Mouse (Mus musculus): ENCODE results near the gene Wdr64.

The Wdr64 gene

DNA sequence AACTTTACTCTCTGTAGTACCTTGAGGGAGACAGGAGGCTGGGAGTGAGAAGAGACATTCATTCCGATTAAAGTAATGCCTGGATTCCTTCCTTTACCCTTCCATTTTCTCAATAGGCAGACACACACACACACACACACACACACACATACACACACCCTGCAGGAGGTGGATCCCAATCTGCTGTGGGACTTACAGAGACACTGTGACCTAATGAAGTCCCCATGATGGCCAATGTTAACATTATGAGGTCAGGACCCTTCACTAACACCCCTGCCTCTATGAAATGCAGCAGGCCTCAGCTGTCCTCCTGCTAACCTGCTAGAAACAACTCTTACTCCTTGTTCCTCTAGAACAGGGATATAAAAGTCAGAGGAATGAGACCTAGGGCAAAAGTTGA, at the start of gene Wdr64:
Gene Wdr64 (plus strand): TSS at position 301 of the 400 bp plus-strand sequence.
- DNase-seq (ENCODE audit: low read depth, low spot score) = no peak

DNA sequence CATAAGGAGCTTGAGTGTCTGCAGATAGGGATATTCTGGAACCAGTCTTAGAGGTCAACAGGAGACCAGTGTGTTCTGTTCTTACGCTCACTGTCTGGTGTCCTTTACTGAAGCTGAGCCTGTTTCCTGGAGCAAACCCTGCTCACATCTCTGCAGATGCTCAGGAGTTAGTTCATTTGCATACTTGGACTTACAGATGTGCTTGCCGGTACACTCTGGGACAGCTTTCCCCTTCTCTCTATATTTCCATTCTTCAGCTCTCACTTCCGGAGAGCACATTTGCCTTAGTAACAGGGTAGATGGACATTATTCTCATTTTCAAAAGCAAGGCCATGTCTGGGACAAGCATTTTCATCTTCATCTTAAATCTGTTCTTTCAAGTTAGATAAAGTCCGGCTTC, 49.8 kb upstream of the Wdr64 start:
- DNase-seq (ENCODE audit: low read depth, low spot score) = no peak

DNA sequence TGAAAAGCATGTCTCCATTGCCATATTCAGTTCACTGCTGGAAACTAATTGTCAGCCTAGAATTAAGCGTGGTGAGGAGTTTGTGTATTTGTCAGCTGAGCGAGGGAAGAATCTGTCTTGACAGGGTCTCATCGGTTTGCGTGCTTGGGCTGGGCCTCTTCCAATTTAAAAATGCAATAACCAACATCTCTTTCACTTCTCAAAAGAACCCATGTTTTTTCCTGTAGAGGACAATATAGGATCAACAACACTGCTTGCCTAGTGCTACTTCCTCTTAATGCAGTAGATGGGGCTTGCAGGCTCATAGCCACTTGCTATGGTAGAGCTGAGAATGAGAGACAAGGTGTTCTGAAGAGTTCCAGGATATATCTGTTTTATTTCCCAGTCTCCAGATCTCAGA, 38.5 kb upstream of the Wdr64 start:
- DNase-seq (ENCODE audit: low read depth, low spot score) = peak; percentile 66

DNA sequence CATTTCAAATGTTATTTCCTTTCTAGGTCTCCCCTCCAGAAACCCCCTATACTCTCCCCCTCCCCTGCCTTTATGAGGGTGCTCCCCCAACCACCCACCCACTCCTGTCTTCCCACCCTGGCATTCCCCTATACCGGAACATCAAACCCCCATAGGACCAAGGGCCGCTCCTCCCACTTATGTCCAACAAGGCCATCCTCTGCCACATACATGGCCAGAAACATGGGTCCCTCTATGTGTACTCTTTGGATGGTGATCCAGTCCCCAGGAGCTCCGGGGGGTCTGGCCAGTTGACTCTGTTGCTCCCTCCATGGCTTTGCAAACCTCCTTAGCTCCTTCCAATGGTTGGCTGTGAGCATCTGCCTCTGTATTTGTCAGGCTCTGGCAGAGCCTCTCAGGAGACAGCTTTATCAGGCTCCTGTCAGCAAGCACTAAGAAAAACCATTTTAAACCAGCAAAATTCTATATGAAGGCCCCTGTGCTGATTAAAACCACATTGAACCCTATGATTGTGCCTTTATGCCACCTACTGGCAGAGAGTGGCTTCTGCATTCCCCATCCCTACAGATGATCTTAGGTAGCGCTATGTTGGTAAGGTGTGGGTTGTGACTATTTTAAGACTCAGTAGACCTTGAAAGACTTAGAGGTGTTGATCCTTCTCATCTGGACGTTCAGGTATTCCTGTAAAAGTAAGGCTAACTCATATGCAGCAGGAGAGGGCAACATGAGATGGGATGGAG, 29.6 kb upstream of the Wdr64 start:
- peak; percentile 81 for DNase-seq (ENCODE audit: low read depth, low spot score)

DNA sequence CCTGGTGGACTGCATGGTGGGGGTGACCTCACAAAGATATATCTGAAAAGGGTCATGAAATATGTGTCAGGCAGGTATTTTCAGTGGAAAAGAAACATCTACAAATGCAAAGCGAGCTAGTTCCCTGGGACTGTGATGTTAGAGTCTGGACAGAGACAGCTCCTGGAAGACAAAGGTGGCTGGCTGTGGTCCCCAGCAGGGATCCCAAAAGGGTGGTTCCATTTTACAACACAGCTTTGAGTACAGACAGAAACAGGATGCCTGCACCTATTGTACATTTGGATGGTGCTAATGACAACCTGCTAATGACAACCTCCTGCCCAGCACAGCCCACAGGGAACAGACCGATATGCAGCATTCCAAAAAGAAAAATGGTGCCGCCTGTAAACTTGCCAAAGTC, 28.9 kb upstream of the Wdr64 start:
- DNase-seq (ENCODE audit: low read depth, low spot score) = no peak

DNA sequence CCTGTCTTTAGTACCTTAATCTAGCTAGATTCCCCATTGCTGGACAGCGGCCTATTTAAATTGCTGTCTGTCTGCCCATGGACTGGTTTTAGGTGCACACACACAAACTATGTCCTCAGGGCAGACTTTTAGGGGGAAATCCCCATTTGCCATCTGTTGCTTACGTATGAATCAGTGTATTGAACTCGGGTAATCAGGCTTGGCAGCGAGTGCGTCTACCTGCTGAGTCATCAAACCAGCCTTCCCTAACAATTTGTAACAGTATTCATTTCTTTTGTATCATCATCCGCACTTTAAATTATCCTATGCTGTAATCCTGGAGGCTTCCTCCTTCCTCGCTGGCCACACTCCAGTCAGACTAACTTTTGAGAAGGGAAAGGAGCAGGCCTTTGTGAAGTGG, 28.4 kb upstream of the Wdr64 start:
- peak; percentile 9 for DNase-seq (ENCODE audit: low read depth, low spot score)

DNA sequence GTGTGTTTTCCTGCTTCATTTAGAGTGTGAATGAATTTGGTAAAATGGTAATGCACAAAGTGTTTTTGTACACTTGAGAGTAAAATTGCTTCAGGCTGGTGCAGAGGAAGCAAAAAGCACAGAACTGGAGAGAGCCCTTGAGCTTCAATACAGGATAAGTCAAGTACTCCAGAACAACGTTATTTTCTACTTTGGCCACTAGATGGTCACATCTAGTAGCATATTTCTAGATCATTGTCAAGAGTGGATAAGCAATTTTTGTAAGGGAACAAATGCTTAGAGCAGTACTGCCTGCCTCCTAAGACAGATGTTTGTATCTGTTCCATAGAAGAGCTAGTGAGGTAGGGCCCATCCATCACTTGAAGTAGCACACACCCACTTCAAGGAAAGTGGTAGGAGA, 26.8 kb upstream of the Wdr64 start:
- peak; percentile 47 for DNase-seq (ENCODE audit: low read depth, low spot score)

DNA sequence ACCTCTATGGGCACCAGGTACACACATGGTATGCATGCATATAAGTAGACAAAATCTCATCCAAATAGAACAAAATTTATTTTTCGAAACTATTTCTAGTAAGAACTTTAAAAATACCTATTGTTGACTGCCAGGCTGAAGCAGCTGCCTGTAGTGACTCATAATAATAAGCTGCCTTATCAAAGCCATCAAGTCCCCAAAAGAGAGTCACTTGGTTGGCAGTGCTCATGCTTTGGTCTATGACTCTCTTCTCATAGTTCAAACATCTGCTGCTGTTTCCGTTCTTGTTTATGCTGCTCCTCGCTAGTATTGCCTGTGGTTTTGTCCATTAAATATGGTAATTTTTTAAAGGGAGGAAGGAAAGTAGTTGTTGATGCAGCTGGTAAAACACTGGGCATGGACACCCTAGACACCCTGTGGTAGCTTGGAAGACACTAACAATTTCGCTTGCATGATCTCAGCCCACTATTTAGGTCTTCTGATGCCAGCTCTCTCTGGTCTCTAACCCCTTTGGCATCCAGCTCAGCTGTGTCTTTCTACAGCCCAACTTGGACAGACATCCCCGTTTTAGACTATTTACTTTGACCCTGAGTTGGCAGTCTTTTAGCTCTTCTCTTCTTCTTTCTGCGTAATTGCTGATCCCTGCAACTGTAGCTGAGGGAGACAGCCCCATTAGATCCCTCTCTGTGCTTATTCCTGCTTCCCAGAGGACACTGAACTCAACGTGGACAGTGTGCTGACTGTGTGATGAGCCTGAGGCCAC, 24.6 kb upstream of the Wdr64 start:
- peak; percentile 19 for DNase-seq (ENCODE audit: low read depth, low spot score)

DNA sequence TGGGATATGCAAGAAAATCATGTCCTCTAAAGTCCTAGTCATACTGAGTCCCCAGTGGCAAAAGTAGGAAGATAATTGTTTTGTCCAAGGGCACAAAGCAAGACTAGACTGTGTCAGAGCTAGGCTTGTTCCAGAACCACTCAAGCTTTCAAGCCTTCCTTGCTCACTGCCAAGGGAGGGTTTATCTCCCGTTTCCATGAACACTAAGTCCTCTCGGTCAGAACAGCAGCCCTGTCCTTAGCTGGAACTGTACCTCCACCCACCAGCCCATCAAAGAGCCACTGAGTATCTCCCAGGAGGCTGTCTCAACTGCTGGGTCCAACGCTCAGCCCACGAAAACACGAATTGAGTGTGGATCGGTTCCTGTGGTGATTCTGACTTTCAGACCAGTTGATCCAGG, 23.3 kb upstream of the Wdr64 start:
- DNase-seq (ENCODE audit: low read depth, low spot score) = no peak

DNA sequence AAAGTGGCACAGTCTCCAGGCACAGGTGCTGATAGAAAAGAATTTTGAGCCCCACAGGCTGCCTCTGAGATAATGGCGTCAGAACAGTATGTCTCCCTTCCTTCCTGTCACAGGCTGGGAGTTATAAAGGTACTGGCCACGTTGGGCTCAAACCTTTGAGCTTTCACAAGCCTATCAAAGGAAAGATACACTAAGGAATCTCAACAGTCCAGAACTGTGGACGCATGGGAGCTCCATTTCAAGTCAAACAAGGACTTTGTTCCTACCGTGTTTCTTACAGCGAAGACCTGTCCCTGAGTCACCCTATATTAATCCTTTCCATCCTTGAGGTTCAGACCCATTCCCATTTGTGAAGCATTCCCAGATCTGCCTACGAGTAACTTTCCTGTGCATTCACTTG, 20.9 kb upstream of the Wdr64 start:
- no peak for DNase-seq (ENCODE audit: low read depth, low spot score)

DNA sequence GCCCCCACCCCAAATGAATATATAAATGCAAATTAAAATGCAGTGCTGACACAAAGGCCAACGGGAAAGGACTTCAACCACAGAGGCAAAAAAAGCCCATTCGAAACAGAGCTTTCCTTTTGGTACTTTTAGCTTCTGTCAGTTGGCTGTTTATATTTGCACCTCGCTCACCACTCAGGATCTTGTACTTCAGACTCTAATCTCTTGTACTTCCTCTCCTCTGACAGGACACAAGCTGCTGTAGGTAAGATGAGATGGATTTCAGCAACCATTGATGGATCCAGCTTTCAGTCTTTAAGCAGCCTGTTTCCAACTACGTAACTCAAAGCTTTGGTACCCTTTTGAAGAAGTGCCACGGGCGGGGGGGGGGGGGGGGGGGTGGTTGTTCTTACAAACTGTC, 17.4 kb upstream of the Wdr64 start:
- DNase-seq (ENCODE audit: low read depth, low spot score) = no peak

DNA sequence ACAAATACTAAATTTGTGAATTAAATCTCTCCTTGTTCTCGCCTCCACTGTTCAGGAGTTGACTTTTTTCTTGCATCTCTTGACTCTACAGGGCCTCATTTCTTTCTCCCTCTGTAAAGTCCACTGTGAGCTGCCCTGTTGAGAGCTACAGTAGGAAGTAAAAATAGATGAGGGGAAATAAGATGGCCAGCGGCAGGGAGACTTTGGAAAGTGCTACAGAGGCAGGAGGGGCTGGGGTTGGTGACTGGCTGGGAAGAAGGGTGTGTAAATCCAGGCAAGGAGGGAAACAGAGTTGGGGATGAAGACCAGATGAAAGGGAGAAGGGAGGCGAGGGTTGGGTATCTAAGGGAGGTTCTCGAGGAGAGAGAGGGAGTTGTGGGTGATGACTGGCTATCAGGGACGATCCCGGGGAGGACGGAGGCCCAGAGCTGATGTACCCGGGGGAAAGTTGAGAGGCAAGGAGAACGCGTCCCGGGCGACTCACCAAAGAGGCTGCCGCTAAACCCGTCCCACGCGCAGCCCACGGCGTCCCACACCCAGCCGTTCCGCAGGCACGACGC, 6.6 kb upstream of the Wdr64 start:
- DNase-seq (ENCODE audit: low read depth, low spot score) = no peak

DNA sequence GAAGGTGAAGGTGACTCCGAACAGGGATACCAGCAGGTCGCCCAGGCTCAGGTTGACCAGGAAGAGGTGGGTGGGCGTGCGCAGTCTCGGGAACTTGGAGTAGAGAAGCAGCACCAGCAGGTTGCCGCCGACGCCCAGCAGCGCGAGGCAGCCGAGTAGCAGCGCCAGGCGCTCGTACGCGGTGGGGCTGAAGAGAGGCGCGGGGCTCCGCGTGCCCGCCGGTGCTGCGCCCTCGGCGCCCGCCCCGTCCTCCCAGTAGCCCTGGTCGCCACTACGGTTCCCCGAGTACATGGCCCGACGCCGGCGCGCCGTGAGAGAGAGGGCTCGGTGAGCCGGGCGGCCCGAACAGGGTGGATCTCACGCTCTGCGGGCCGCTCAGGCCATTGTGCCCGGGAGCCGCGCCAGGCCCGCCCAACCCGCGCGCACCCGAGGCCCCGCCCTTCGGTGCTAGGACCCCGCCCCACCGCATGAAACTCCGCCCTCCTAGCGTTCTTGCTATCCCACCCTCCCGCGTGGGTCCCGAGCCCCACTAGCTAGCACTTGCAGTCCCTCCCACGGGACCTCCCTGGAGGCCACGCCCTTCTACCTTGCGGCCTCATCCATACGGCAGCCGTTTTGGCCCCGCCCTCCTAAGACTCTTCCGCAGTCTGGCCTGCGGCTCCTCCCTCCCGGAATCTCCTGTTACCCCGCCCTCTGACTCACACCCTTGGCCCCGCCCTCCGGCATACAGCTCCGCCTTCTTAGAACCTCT, 6.0 kb upstream of the Wdr64 start, which contains the start of the genes Opn3 and Chml:
Gene Opn3 (minus strand): TSS at position 531 of the 751 bp plus-strand sequence.
Gene Chml (minus strand): TSS at position 656 of the 751 bp plus-strand sequence.
- peak; percentile 100 for DNase-seq (ENCODE audit: low read depth, low spot score)

DNA sequence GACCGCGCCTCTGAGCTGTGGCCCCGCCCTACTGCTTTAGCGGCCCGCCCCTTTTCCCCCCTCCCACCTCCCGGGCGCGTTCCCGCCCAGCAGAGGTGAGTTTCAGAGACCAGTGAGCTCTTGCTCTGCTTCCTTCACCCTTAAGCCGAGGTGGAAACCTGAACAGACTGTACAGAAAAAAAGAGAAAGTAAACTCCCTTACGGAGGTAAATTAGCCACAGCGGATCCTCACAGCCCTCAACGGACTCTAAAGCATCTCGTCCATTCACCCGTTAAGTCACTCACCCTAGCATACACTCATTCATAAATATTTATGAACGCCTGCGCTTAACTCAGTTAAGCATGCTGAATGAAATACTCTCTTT, 5.4 kb upstream of the Wdr64 start:
- no peak for DNase-seq (ENCODE audit: low read depth, low spot score)

DNA sequence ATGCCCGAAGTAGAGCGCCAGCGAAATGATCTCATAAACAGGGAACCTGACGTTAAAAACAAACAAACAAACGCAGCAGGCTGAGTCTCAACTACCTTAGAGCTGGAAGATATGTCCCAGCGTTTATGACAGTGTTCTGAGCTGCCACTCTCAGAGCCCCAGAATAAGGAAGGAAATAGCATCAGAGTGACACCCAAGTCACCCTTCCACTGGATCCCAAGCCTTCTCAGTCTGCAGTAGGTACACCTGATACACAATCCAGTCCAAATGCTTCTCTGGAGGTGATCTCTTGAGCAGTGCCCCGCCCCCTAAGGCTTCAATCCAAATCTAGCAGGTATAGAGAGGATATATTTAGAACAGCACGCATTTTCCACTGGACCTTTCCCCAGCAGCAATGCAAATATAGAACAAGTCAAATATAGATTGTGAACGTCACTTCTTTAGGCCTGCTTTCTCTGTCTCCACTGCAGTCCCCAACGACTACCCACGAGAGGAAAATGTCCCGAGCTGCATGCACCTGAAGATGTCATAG, 4.9 kb upstream of the Wdr64 start:
- no peak for DNase-seq (ENCODE audit: low read depth, low spot score)

DNA sequence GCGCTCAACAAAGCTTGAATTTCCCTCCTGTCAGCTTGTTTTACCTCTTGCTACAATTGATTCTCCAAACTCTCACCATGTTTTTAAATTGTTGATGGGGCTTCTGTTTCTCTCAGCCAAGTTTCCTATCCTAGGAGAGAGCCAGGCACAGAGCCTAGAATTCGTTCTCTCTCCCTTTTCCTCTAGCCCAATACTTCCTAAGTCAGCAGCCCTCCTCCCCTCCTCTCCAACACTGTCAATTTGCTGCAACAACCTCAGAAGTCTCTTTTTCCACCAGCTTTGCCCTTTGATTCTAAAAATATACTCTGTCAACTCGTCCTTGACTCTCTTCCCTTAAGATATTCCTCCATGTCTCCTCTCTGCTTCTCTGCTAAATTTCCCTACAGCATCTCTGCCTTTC, 982 bp downstream of the Wdr64 start:
- DNase-seq (ENCODE audit: low read depth, low spot score) = no peak

DNA sequence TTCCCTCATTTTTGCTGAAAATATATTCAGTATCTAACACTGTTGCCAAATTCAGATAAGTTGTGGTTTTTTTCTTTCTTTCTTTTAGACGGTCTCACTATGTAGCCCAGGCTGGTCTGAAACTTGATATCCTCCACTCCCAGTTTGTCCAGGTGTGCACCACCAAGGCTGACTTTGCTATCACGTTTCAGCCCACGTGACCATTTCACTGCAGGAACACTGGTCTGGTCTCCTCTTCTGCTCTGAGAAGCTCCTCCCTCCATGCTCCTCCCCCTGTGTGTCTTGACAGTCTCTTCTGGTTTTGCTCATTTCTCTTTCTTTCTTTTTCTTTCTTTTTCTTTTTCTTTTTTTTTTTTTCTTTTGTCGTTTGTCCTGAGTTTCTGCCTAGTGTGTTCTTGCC, 1.4 kb downstream of the Wdr64 start:
- peak; percentile 19 for DNase-seq (ENCODE audit: low read depth, low spot score)

DNA sequence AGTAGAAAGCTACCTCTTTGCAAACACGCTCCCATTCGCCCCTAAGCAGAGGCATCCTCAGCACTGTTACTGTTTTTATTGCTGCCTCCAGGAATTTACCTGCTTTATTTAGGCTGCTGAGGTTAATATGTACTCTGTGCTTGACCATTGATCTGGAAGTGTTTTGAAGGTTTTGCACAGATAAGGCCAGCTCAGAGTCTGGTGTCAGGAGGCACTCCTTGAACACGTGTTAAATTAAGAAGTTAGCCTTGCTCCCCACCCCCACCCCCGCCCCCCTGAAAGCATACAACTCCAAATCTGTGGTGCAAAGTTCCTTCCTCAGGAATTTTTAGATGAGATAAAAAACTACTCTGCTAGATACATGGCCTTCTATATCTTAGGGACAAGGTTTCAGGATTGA, 2.8 kb downstream of the Wdr64 start:
- no peak for DNase-seq (ENCODE audit: low read depth, low spot score)

DNA sequence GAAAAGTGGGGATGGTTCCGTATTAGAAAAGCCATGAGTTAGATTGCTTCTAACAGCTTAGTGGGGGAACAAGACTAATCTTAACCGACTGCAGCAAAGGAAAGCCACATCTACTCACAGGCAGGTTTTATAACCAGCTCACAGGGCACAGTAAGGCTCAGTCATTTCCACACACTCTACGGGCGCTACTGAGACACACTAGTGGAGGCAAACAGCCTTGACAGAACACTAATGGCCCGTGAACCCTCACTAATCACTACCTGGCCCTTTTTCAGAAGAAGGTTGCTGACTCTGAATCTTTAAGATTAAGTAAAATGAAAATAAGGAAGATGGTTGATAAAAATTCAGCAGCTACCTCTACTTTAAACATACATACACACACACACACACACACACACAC, 9.2 kb downstream of the Wdr64 start:
- no peak for DNase-seq (ENCODE audit: low read depth, low spot score)

DNA sequence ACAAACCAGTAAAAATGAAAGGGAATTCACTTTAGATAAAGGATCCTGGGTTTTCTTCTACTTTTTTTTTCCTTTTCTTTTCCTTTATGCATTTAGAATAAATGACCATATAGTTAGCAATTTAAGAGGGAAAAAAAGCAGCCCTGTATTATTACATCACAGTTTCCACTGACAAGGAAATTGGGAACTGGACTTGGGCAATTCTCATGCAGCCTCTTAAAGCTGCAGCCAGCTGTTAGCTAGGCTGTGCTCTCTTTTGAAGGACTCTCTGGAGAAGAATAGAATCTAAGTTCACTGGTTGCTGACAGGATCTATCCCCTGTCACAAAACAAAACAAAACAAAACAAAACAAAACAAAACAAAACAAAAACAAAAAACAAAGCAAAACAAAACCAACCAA, 9.6 kb downstream of the Wdr64 start:
- DNase-seq (ENCODE audit: low read depth, low spot score) = no peak

DNA sequence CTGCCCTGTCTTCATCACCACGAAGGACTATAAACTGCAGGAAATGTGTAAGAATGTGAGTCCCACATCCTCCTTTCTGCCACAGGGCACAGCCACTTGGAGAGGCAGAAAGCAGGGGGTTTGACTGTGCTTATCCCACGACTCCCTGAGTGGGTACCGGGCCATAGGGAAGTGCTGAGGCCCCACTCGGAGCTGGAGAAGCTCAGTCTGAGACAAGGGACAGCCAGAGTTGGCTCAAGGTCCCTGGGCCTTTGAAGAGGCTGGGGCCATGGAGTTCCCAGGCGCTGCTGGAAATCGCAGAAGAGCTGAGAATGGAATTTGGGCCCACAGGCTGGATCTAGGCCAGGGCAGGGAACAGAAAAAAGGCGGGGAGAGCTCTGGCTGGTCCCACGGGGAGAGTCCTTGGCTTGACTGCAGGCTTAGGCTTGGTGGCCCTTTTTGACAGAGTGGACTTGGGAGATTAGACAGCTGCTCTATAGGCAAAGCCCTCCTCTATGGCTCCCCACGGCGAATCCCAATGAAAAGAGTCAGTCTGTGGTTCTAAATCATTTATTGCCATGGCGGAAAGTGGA, 14.0 kb downstream of the Wdr64 start:
- no peak for DNase-seq (ENCODE audit: low read depth, low spot score)

DNA sequence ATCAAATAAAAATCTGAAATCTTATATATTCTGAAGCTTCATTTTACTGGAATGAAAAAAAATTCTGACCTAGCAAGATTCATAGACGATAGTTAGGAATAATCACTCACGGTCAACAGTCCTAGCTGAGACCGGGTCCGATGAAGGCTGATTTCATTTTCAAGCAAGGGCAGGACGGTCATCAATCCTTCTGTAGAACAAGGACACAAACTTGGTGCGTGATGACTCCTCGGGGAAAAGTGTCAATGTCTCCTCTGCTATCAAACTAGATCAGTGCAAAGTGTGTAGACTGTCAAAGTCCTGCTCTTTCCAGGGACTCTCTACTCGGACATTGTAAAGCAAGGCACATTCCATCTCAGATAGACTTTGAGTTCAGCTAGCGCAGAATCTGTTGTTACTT, 18.4 kb downstream of the Wdr64 start:
- DNase-seq (ENCODE audit: low read depth, low spot score) = no peak

Data from A20 (cell line).